Mouse (Mus musculus): ENCODE data around the gene Zfp658.

Zfp658 gene

GRCm38 (mm10) chr7:43562006-43562633 is at the start of gene Zfp658:
TSS of gene Zfp658 (plus strand) at chr7:43562256.
- peak; percentile 95 for DNase-seq (ENCODE audit: low read depth, low spot score)

- DNase-seq (ENCODE audit: low read depth, low spot score), result no peak
Observed at GRCm38 (mm10) chr7:43512519-43512918, 49.5 kb upstream of the Zfp658 start.

- no peak for DNase-seq (ENCODE audit: low read depth, low spot score)
Observed at GRCm38 (mm10) chr7:43515076-43515475, 47.0 kb upstream of the Zfp658 start.

GRCm38 (mm10) chr7:43518341-43518740 is 43.7 kb upstream of the Zfp658 start:
- no peak for DNase-seq (ENCODE audit: low read depth, low spot score)

- no peak for DNase-seq (ENCODE audit: low read depth, low spot score)
Observed at GRCm38 (mm10) chr7:43522776-43523175, 39.3 kb upstream of the Zfp658 start.

GRCm38 (mm10) chr7:43525313-43525712 is 36.7 kb upstream of the Zfp658 start:
- no peak for DNase-seq (ENCODE audit: low read depth, low spot score)

GRCm38 (mm10) chr7:43530216-43530785 is 31.8 kb upstream of the Zfp658 start:
- DNase-seq (ENCODE audit: low read depth, low spot score), result no peak

- no peak for DNase-seq (ENCODE audit: low read depth, low spot score)
Observed at GRCm38 (mm10) chr7:43532936-43533505, 29.0 kb upstream of the Zfp658 start.

- no peak for DNase-seq (ENCODE audit: low read depth, low spot score)
Observed at GRCm38 (mm10) chr7:43538524-43538923, 23.5 kb upstream of the Zfp658 start.

GRCm38 (mm10) chr7:43544225-43544977 is 17.7 kb upstream of the Zfp658 start, which contains the start of gene Cd33:
TSS of gene Cd33 (minus strand) at chr7:43544428.
- DNase-seq (ENCODE audit: low read depth, low spot score), result no peak

- DNase-seq (ENCODE audit: low read depth, low spot score), result no peak
Observed at GRCm38 (mm10) chr7:43545656-43546545, 16.2 kb upstream of the Zfp658 start.

GRCm38 (mm10) chr7:43547666-43548065 is 14.4 kb upstream of the Zfp658 start:
- peak; percentile 92 for DNase-seq (ENCODE audit: low read depth, low spot score)

- no peak for DNase-seq (ENCODE audit: low read depth, low spot score)
Observed at GRCm38 (mm10) chr7:43548206-43548605, 13.8 kb upstream of the Zfp658 start.

- DNase-seq (ENCODE audit: low read depth, low spot score), result no peak
Observed at GRCm38 (mm10) chr7:43553153-43553552, 8.9 kb upstream of the Zfp658 start.

GRCm38 (mm10) chr7:43554550-43554949 is 7.5 kb upstream of the Zfp658 start:
- DNase-seq (ENCODE audit: low read depth, low spot score), result no peak

GRCm38 (mm10) chr7:43555351-43555750 is 6.7 kb upstream of the Zfp658 start:
- DNase-seq (ENCODE audit: low read depth, low spot score), result no peak

- DNase-seq (ENCODE audit: low read depth, low spot score), result no peak
Observed at GRCm38 (mm10) chr7:43556901-43557300, 5.2 kb upstream of the Zfp658 start.

- DNase-seq (ENCODE audit: low read depth, low spot score), result no peak
Observed at GRCm38 (mm10) chr7:43562651-43563070, 605 bp downstream of the Zfp658 start.

- no peak for DNase-seq (ENCODE audit: low read depth, low spot score)
Observed at GRCm38 (mm10) chr7:43563300-43563699, 1.2 kb downstream of the Zfp658 start.

- DNase-seq (ENCODE audit: low read depth, low spot score), result no peak
Observed at GRCm38 (mm10) chr7:43571216-43571615, 9.2 kb downstream of the Zfp658 start.

- DNase-seq (ENCODE audit: low read depth, low spot score), result peak; percentile 98
Observed at GRCm38 (mm10) chr7:43579440-43580171, 17.6 kb downstream of the Zfp658 start, which contains the start of gene Zfp719. TSS of gene Zfp719 (plus strand) at chr7:43579610.

All from ZHBTc4 (cell line).